Mouse (Mus musculus) cerebellum, adult 11 months (tissue): ENCODE measurements around the gene Mrm1.

Experiments used
- DNase-seq: peaks from one replicate; pipeline ENCODE4 v3.0.0; 2022

The Mrm1 gene

DNA sequence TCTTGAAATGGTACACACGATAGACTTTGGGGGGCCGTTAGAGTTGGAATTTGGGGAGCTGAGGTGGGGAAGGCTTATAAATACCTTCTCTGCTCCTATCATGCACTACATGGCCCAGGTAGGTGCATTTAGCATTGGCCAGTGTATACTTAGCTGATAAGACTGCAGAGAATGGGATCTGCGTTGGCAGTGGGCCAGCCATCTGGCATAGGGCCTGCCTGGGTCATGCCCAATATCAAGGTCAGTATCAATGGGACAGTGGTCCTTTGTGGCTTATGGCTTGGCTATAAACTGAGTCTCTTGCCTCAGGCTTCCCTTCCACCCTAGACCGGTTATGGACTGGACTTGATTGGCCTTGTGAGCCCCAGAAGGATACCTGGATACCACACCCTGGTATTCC, 14.9 kb downstream of the Mrm1 start:
- DNase-seq: no peak

DNA sequence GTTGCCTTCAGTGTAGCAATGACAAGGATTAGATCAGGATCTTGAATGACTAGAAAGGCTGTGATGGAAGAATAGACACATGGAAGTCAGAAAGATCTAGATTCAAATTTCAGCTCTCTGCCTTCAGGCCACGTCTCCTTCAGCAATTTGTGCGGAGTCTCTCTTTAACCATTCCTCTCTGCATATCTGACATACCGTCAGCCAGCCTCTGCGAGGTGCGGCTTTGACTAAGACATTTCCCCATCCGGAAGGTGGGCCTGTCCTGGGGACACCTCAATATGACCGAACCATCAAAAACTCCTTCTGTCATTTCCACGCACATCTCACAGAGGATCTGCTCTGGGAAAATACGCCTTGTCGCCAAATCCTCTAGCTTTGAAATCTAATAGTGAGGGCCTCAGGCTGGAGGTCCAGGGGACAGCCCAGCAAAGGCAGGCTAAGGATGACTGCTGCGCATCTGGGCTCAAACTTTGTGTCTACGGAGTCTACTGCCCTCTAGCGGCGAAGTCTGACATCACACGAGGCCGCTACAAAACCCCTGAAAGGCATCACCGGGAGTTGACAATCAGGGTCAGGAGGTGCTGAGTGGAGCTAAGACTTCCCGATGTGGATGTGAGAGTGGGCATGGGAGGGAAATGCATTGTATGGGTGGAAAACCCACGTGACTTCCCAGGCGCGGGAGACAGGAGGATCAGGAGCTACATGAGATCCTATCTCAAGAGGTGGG, 21.5 kb downstream of the Mrm1 start:
- peak; percentile 66 for DNase-seq

DNA sequence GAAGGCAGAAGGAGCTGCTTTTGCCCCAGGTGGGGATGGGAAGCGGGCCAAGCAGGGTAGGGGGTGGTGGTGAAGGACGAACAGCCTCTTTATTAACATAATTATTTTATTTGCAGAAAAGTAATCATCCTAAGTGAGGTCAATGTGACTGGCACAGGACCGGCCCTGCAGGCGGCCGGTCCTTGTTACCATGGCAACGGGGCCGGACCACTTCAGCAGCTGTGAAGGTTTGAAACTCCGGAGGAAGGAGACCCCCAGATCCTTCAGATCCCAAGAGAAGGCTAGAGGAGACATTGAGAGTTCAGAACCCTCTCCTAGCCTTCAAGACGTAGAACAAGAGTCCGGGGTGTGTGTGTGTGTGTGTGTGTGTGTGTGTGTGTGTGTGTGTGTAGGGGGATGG, 22.3 kb downstream of the Mrm1 start:
- no peak for DNase-seq

DNA sequence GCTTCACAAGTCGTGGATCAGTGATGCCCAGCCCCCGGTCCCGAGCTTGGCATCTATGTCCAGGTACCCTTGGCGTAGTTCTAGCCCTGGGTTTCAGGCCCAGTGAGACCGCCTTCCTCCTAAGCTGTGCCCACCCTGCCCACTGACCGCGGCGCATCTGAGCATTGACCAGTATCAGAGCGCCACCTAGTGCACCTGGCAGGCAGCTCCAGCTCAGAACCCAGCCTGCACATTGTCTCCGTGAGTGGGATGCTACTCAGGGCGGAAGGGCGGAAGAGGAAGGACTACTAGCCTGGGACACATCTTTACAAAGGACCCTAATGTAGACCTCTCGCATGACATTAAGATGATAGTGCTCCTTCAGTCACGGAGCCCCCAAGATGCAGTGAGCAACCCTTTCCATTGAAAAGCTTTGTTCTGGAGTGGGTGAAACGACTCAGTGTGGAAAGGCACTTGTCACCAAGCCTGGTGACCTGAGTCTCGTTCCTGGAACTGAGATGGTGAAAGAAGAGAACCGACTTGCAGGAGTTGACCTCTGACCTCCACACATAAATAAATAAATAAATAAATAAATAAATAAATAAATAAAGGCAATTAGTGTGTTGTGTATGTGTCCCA, 24.7 kb downstream of the Mrm1 start:
- peak; percentile 75 for DNase-seq

DNA sequence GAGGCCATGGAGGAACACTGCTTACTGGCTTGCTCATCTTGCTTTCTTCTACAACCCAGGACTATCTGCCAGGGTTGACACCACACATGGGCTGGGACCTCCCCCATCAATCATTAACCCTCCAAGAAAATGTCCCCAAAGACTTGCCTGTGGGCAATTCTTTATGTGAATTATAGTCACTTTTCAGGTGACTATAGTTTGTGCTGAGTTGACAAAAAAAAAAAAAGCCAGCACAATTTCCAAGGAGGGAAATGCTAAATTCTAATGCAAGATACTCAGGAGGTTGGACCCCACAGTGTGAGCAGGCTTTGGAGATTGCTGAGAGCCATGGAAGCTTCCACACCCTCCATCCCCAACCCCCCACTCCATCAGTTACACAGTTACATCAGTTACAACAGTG, 25.8 kb downstream of the Mrm1 start:
- no peak for DNase-seq

DNA sequence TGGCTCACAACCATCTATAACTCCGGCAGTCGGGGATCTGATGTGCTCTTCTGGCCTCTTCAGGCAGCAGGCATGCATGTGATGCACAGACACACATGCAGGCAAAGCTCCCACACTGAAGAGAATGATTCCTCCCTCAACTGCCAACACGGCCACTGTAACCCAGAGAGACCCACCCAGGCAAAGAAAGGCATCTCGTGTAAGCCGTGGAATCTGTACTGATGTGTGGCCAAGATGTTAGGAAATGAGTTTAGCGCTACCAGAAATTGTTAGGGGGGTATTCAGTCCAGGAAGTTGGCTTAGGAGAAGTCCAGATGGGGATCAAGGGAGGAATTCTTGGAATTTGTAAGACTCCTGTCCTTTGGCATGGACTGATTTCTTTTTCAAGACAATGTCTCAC, 28.9 kb downstream of the Mrm1 start:
- no peak for DNase-seq

DNA sequence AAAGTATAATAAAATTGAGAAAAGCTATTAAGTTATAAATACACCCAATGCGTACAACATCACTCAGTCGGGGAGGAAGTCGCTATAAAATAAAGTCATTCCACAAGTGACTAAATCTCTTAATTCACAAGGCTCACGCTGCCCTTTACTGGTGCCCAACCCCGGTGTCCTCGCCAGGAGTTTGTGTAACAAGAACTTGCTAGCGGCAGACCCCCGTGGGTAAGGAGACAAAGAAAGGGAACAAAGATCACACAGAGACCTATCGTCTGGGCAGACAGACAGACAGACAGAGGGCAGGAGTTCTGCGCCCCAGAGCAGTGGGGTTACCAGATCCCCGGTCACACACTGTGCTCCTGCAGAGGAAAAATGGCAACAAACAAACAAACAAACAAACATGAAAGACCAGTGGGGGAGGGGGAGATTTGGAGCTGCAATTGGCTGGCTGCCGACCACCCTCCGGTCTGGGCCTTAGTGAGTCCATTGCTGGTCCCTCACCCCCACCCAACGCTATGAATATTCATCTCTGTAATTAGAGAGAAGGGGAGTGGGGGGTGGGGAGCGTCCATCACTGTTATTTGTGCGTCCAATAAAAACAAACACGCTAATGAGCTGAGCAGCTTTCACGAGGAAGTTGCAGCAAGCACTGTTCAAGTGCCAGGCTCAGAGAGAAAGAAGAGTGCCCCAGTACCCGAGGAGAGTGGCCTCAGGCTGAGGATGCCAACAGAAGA, 39.0 kb downstream of the Mrm1 start:
- no peak for DNase-seq

DNA sequence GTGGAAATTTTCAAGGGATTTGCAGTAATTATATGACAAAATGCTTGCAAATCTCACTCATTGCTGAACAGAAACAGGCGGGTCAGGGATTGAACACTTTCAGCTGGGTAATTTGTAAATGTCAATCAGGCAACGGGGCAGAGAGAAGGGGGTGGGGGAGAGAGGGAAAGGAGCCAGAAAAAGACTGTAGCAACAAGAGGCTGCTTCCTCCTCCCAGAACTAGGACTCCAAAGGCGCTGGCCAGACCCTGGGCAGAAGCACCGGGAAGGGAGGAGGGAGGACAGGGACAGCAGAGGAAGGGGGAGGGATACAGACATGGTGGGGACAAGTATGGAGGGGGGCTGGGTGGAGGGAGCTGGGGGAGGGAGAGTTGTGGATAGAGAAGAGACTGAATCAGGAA, 43.8 kb downstream of the Mrm1 start:
- DNase-seq: no peak

DNA sequence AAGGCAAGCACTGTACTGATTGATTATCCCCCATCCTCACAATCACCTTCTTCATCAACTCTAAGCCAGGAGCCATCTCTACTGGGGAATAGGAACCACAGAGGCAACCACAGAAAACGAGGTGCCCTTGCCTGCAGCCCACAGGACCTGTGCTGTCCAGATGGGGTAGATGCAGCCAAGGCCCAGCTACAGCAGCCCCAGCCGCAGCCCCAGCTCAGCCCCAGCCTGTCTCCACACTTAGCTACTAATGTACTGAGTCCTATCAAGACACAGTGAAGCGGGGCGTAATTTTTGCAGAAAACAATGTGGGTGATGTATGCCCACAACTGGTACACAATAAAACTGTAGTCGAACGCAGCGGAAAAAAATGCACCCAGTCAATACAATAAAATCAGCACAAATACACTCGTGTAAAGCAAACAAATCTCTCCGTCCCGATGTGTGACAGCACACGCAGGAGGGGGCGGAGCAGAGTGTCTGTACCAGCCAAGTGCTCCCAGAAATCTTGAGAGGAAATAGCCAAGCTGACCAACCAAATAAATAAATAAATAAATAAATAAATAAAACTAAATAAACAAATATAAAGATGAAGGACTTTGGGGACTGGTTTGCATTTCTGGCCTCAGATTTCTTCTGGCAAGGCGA, 44.3 kb downstream of the Mrm1 start:
- DNase-seq: no peak

DNA sequence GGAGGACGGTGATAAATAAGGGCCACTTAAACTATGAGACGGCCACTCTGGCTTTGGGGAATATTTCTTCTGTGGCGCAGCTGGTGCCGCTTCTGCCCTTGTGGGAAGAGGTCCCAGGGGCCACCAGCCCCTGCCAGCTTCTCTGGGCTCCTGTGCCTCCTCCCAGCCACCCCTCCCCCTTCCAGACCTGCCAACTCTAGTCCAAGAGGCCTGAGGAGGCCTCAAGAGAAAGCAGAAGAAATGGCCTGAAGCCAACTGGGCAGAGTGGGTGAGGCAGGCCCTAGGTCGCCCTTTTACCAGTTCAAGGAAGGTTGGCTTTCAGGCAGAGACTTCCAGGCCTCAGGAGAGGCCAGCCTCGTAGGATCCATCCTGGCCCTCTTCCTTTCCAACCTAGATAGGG, 51.4 kb downstream of the Mrm1 start:
- DNase-seq: no peak

DNA sequence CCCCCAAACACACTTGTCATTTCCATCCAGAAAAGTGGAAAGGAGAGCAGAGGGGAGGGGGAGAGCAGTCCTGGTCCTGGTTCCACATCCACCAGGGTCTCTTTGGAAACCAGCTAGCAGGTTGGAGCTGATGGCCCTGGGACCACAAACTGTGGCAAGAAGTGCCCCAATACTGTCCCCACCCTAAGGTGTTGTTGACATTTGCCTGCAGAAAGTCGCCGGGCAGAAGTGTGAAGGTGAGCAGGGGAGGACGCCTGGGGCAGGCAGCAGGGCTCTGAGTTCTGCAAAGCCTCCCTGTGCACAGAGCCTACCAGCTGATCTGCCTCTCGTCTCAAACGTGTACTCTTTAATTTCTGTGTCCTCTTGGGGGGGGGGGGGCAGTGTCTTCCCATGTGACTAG, 54.2 kb downstream of the Mrm1 start:
- DNase-seq: no peak

DNA sequence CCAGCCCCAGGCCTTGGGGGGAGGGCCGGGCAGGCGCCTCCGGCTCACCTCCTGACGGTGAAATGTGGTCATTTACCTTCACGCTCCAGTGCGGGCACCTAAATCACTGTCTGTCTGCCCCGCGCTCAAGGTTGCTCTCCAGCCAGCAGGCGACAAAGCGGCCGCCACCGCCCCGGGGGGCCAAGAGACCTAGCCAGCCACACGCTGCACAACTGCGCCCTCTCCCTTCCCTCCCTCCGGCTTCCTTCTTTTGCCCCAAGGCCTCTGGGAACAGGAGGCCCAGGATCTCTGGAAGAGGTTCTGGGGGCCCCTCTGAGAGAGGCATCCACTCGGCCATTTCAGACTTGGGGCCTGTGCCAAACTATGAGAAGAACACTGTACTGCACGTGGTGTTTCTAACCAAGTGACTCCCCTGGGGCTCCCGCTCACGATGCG, 54.8 kb downstream of the Mrm1 start:
- DNase-seq: peak; percentile 37

DNA sequence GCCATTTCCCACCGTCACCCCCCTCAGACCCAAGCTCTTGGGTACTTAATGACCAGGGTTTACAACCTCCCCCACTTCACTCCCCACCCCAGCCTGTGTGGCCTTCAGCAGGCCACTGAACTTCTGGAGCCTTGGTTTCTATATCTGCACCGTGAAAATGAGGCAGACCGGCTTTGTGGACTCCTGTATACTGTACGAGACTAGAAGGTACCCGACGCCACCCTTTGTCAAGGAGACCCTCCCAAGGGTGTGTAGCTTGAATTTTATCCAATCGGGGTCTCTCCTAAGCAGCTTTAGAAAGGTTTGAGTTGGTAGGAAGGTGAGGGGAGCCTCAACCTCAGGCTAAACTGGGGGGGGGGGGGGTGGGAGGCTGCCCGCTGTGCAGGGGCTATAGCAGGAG, 55.2 kb downstream of the Mrm1 start:
- DNase-seq: no peak
